Mouse (Mus musculus) C2C12 (cell line): ENCODE data around the gene Trpc3.

Experiments
- CEBPB ChIP-seq: IDR thresholded peaks from one replicate; pipeline ENCODE4 v1.6.1; 2011; ENCODE audit warnings: low read depth, mild to moderate bottlenecking, control low read depth, moderate library complexity
- CTCF ChIP-seq: IDR thresholded peaks from one replicate; pipeline ENCODE4 v1.5.1; 2011; ENCODE audit not compliant: control insufficient read depth, insufficient read depth, insufficient read length
- USF1 ChIP-seq: IDR thresholded peaks from one replicate; pipeline ENCODE4 v1.6.1; 2011; ENCODE audit warnings: low read depth, mild to moderate bottlenecking, control low read depth, moderate library complexity

DNA sequence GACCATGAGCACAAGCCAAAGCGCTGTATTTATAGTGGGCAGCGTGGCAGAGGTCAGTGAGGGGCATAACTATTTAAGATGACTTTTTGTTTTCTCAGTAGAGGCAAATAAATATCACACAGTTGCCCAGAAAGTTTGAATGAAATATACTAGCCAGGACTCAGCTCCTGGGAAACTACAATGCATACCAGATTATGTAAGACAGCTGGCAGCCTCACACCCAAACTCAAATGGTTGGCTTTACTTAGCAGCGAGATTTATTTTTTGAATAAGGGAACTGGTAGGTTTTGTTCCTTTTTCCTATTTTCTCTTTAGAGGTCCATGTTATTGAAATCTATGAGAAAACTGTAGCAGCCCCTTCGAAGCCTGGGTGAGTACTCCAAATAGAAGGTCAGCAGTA is 48.1 kb upstream of the Trpc3 start:
- TF ChIP-seq CTCF: no peak
- no peak for TF ChIP-seq USF1
- TF ChIP-seq CEBPB: no peak
